Mouse (Mus musculus) stomach, embryonic 14.5 days (tissue): Measurements from ENCODE around the gene Spag16. TPM values are rescaled to one million over a fixed set of nuclear protein-coding genes. Genes with fewer than 3 reads are reported as not detected.
"Not testable (repeated sequence)": the region's sequence is repeated elsewhere in the genome, so short reads cannot be mapped to it uniquely, and the experiment has no call there.

Source experiments
- ATAC-seq: fragments of 200-750 bp; cut with Nextera tagmentation; 2 replicates; pipeline ENCODE4 v1.8.0; 2017; ENCODE audit warnings: low read depth, moderate TSS enrichment; ENCODE audit not compliant: insufficient number of reproducible peaks, insufficient read depth, low FRiP score
- H3K27ac ChIP-seq: fragments of 300-500 bp; sonication (generic); 2 replicates; pipeline ENCODE4 v1.5.1; 2014; ENCODE audit warnings: mild to moderate bottlenecking, low read length, moderate library complexity, mixed read lengths
- H3K27me3 ChIP-seq: fragments of 300-500 bp; sonication (generic); 2 replicates; pipeline ENCODE4 v1.6.1; 2014; ENCODE audit warnings: low read length, control low read depth, mixed read lengths; ENCODE audit not compliant: control insufficient read depth, insufficient read depth
- H3K36me3 ChIP-seq: fragments of 300-500 bp; sonication (generic); 2 replicates; pipeline ENCODE4 v1.6.1; 2014; ENCODE audit warnings: mild to moderate bottlenecking, control low read depth, low read length, moderate library complexity, mixed read lengths; ENCODE audit not compliant: control insufficient read depth, insufficient read depth
- H3K4me1 ChIP-seq: fragments of 300-500 bp; sonication (generic); 2 replicates; pipeline ENCODE4 v1.6.1; 2014; ENCODE audit warnings: low read length, control low read depth, mixed read lengths; ENCODE audit not compliant: control insufficient read depth, insufficient read depth
- H3K4me2 ChIP-seq: fragments of 300-500 bp; sonication (generic); replicated peaks from 2 replicates; pipeline ENCODE4 v1.6.1; 2014; ENCODE audit warnings: low read depth, low read length, control low read depth
- H3K4me3 ChIP-seq: fragments of 300-500 bp; sonication (generic); 2 replicates; pipeline ENCODE4 v1.5.1; 2014; ENCODE audit warnings: low read depth, low read length, control low read depth
- H3K9ac ChIP-seq: fragments of 300-500 bp; sonication (generic); replicated peaks from 2 replicates; pipeline ENCODE4 v1.6.1; 2014; ENCODE audit warnings: low read depth, mild to moderate bottlenecking, control low read depth, low read length, moderate library complexity, mixed read lengths
- H3K9me3 ChIP-seq: fragments of 300-500 bp; sonication (generic); 2 replicates; pipeline ENCODE4 v1.6.1; 2016; ENCODE audit warnings: low read depth, low read length, control low read depth; ENCODE audit not compliant: control insufficient read depth
- WGBS: fragments of 180-500 bp; shearing (Covaris S2); extraction: QIAGEN DNeasy Blood & Tissue Kit; methylation state at CpG from one replicate; pipeline ENCODE4 v1.1.7; 2014; 5-methylcytosine and 5-hydroxymethylcytosine counted together
- polyA plus RNA-seq: library from polyadenylated mRNA; unstranded; fragments of >200 nt; fragmentation: Nextera tagmentation; extraction: Ambion mirVana; gene quantifications from 2 replicates; pipeline ENCODE4 v1.2.1, GENCODE M21; 2014

Gene Spag16
- polyA plus RNA-seq, 1 experiment from 2014 or later: 0.17 TPM

DNA sequence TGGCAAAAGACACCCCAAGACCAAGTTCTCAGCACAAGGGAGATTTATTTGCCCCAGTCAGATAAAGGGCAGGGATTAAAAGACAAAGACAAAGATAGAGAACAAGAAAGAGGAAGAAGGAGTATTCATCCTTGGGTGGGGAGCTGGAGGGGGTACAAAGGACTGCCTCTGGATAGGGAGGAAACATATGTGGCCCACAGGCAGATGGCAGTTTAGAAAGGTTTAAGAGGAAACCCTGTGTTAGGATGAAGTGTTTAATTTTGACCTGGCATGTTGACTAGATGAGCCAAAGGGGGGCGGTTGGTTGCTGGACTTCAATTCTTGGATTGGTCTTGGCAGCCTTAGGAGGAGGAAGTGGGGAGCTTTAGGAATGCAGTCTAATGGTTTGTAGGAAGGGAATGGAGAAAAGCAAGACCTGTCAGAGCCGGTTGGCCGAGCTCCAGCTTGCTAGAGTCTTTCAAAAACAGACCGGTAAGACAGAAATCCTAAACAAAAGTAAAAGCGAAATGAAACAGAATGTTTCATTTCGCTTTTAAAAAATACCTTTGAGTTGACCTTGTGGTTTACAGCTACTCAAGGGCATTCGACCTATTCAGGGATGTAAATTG, 2.2 kb downstream of the Spag16 start:
- H3K27ac ChIP-seq: no peak overlapping the region
- H3K4me1 ChIP-seq: no peaks in the 10 kb centered on the region
- H3K9me3 ChIP-seq: no peaks in the 10 kb centered on the region
- no peak overlapping the region for H3K4me2 ChIP-seq
- H3K36me3 ChIP-seq: no peaks in the 10 kb centered on the region
- H3K9ac ChIP-seq: no peak overlapping the region
- peak; percentile 35; the same call in 1 of the 2 replicates for ATAC-seq
- no peaks in the 10 kb centered on the region for H3K27me3 ChIP-seq
- WGBS: 57% methylated on average over 7 of the region's 7 CpGs
- H3K4me3 ChIP-seq: no peak overlapping the region

DNA sequence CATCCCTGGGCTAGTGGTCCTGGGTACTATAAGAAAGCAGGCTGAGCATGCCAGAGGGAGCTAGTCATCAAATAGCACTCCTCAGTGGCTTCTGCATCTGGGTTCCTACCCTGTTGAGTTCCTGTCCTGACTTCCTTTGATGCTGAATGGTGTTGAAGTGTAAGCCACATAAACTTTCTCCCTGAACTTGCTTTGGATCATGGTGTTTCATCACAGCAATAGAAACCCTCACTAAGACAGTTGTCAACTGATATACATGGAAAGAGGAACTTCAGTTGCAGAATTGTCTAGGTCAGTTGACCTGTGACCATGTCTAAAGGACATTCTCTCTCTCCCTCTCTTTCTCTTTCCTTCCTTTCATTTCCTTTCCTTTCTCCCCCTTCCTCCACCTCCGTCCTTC, 3.8 kb downstream of the Spag16 start:
- 81% methylated on average over 1 of the region's 1 CpGs for WGBS
- Histone ChIP-seq H3K27ac (no peak overlapping the region), H3K36me3 (no peaks in the 10 kb centered on the region), H3K4me1 (no peaks in the 10 kb centered on the region), H3K4me2 (no peak overlapping the region), H3K4me3 (no peak overlapping the region), H3K27me3 (no peaks in the 10 kb centered on the region), H3K9me3 (no peaks in the 10 kb centered on the region), H3K9ac (no peak overlapping the region)
- no peak for ATAC-seq

DNA sequence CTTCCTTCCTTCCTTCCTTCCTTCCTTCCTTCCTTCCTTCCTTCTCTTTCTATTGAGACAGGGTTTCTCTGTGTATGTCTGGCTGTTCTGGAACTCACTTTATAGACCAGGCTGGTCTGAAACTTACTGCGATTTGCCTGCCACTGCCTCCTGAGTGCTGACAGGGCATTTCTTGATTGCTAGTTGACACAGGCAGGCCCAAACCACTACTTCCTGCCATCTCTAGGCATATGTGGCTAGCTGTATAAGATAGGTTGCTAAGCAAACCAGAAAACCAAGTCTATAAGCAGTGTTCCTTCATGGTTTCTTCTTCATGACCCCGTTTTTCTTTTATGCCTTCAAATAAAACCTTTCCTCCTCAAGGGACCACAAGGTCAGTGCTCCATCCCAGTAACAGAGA, 4.2 kb downstream of the Spag16 start:
- no peak overlapping the region for H3K9ac ChIP-seq

DNA sequence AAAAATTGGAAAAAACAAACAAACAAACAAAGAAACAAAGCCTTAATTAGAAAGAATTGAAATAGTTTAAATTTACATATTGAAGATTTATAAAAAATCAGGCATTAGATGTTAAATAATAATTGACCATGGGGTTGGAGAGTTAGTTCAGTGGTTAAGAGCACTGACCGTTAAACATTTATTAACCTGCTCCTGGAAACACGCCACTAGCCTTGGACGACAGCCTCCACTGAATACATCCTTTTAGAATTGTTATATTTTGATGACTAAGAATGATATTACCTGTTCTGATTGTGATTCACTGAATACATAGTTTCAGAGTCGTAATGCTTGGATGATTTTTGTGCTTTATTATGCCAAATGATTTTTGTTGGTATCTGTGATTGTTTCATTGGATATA, 6.7 kb downstream of the Spag16 start:
- H3K9me3 ChIP-seq, H3K36me3 ChIP-seq, H3K27ac ChIP-seq, H3K4me2 ChIP-seq, H3K9ac ChIP-seq, H3K4me3 ChIP-seq, H3K27me3 ChIP-seq, H3K4me1 ChIP-seq, ATAC-seq: not testable (repeated sequence)
- WGBS: 78% methylated on average over 4 of the region's 4 CpGs

More for the DNA sequence above, 4.2 kb downstream of the Spag16 start:
- H3K4me1 ChIP-seq: no peaks in the 10 kb centered on the region
- H3K9me3 ChIP-seq: no peaks in the 10 kb centered on the region
- H3K27ac ChIP-seq: no peak overlapping the region
- no peaks in the 10 kb centered on the region for H3K27me3 ChIP-seq
- H3K36me3 ChIP-seq: no peaks in the 10 kb centered on the region
- WGBS: 86% methylated on average over 2 of the region's 2 CpGs
- no peak for ATAC-seq
- H3K4me2 ChIP-seq: no peak overlapping the region
- no peak overlapping the region for H3K4me3 ChIP-seq

DNA sequence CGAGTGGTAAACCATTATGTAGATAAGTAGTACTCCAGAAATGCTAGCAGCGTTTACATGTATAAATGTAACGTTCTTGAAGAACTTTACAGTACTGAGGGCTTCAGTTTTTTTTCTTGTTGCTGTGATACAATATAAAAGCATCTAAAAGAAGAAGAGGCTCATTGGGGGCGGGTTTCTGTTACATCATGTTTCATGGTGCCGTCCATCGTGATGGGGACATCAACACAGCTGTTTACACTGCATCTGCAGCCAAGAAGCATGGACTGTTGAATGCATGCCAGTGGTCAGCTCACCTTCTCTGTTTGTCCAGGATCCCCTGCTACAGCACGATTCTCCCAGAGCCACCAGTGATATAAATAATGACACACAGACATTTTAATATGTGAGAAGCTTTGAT, 26.7 kb downstream of the Spag16 start:
- WGBS: 69% methylated on average over 7 of the region's 7 CpGs
- Histone ChIP-seq H3K4me2 (no peak overlapping the region), H3K4me3 (no peak overlapping the region), H3K9me3 (no peaks in the 10 kb centered on the region), H3K27me3 (no peaks in the 10 kb centered on the region), H3K27ac (no peak overlapping the region), H3K4me1 (no peaks in the 10 kb centered on the region), H3K9ac (no peak overlapping the region), H3K36me3 (no peaks in the 10 kb centered on the region)
- ATAC-seq: no peak

DNA sequence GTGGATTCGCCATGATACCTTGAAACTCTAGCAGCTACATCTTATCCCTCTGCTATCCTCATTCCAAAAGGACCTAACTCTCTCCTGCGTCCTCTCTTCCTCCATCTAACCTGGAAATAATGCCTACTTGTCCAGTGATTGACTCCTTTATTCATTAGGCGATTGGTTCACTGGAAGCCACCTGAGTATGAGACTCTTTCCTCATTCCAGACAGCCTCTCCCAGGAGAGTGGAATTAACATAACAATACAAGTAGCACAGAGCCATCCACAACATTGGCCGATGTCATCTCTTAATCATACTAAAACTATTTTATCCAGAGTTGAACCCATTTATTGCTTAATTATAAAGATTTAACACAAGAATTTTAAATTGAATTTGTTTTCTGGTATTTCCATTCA, 41.0 kb downstream of the Spag16 start:
- Histone ChIP-seq H3K4me1 (no peaks in the 10 kb centered on the region), H3K4me3 (no peak overlapping the region), H3K27ac (no peak overlapping the region), H3K27me3 (no peaks in the 10 kb centered on the region), H3K9me3 (no peaks in the 10 kb centered on the region), H3K9ac (no peak overlapping the region), H3K36me3 (no peaks in the 10 kb centered on the region), H3K4me2 (no peak overlapping the region)
- WGBS: 85% methylated on average over 4 of the region's 4 CpGs
- ATAC-seq: no peak

DNA sequence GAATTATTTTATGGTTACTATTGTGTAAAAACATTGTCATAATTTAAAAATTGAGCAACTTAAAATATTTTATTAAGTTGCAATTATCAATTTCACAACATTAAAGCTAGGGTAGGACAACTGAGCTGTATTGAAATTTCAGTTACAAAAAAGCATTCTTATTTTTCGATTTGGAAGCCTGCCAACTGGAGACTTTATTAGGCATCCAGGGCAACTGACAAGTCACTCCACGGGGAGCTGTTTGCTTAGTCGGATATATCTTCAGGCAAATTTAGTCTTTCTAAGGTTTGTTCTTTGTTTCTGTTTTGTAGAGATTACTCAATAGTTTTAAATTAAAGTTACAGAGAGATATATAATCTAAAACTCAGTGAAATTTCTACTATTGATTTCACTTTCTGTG, 129.8 kb downstream of the Spag16 start:
- no peaks in the 10 kb centered on the region for H3K36me3 ChIP-seq
- no peaks in the 10 kb centered on the region for H3K27me3 ChIP-seq
- 48% methylated on average over 3 of the region's 3 CpGs for WGBS
- H3K4me1 ChIP-seq: no peaks in the 10 kb centered on the region
- H3K9me3 ChIP-seq: no peaks in the 10 kb centered on the region
- H3K27ac ChIP-seq: no peak overlapping the region
- no peak overlapping the region for H3K4me3 ChIP-seq
- no peak for ATAC-seq
- no peak overlapping the region for H3K9ac ChIP-seq
- H3K4me2 ChIP-seq: no peak overlapping the region

DNA sequence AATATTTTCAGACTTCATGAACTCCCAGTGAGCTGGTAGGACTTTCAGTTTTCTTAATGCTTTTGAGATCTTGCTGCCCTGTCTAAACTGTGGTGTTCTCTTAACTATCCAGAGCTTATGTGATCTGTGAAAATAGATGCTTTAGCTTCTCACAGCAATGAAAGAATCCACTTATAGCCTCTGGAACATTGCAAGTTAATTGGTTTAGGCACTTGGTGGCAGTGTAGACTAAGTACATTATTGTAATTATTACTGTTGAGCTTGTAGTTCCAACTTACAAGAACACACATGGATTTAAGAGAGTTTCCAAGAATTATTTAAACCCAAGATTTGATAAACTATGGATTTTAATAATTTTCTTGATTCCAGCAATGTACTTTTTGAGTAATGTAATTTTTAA, 170.1 kb downstream of the Spag16 start:
- ATAC-seq: no peak
- H3K4me2 ChIP-seq: no peak overlapping the region
- H3K9me3 ChIP-seq: no peaks in the 10 kb centered on the region
- H3K9ac ChIP-seq: no peak overlapping the region
- no peaks in the 10 kb centered on the region for H3K27me3 ChIP-seq
- H3K36me3 ChIP-seq: no peaks in the 10 kb centered on the region
- H3K4me3 ChIP-seq: no peak overlapping the region
- no peaks in the 10 kb centered on the region for H3K4me1 ChIP-seq
- H3K27ac ChIP-seq: no peak overlapping the region

DNA sequence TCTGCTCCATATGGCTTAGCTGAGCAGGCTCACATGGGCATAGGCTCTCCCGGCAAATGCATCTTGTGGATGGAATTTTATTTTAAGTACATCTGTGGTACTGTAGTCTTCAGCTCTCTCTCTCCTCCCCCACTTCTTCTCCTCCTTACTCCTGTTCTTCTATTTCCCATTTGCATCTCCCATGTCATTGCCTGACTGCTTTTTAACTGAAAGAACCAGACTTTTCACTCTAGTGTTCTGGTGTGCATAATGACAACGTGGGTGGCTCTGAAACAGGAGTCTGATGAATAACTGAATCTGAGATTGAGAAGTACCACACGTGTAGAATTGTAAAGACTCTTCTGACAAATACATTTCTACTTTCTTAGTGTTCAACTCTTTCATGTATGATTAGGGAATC, 186.2 kb downstream of the Spag16 start:
- WGBS: 74% methylated on average over 3 of the region's 3 CpGs
- Histone ChIP-seq H3K4me1 (no peaks in the 10 kb centered on the region), H3K9me3 (no peaks in the 10 kb centered on the region), H3K9ac (no peak overlapping the region), H3K27me3 (no peaks in the 10 kb centered on the region), H3K4me2 (no peak overlapping the region), H3K27ac (no peak overlapping the region), H3K4me3 (no peak overlapping the region), H3K36me3 (no peaks in the 10 kb centered on the region)
- no peak for ATAC-seq
